Comparison of ENCODE assay signal across 7 mouse cellular contexts in the genomic region with DNA sequence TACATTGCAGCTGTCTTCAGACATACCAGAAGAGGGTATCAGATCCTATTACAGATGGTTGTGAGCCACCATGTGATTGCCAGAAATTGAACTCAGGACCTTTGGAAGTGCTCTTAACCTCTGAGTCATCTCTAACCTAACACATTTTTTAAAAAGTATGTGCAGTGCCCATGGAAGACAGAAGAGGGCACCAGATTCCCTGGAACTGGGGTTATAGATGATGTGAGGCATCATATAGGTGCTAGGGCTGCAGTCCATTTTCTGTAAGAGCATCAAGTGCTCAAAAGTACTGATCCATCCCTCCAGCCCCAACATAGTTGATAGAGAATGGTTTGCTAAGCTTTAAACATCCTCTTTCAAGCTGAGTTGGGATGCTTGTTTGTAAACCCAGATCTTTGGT. TPM values are rescaled to one million over a fixed set of nuclear protein-coding genes. Genes with fewer than 3 reads are reported as not detected.
DNase-seq lines count a peak whose midpoint lies in the region; ATAC-seq and TF ChIP-seq lines count a peak whose summit lies in the region.

No protein-coding gene starts in this region.

- peak; percentile 58 for TF ChIP-seq CTCF in liver, adult 2 months (IDR thresholded peaks at IDR 0.05; ENCODE audit: low read depth, low read length)
- peak; percentile 80 for TF ChIP-seq CTCF in liver, embryonic 14.5 days (IDR thresholded peaks at IDR 0.05; ENCODE audit: low read depth)

- DNase-seq in liver, adult 2 months (ENCODE audit: extremely low read depth, low read depth, low spot score) = peak; percentile 48
- peak; percentile 69 for DNase-seq in R1 (ENCODE audit: low read depth, low spot score)
- DNase-seq in embryo, embryonic 9.5 days (ENCODE audit: extremely low spot score) = peak; percentile 56
- DNase-seq in liver, embryonic 14.5 days (ENCODE audit: low read depth in 3 of 3, low spot score in 3 of 3) = peak; percentile 47 to 66 (median 49)
- peak; percentile 85 for DNase-seq in splenic B cell, adult 2 months (ENCODE audit: low read depth, low spot score)
- DNase-seq in layer of hippocampus, adult 9-11 months = no peak

- no peak for TF ChIP-seq EP300 in liver, embryonic 14.5 days (IDR thresholded peaks at IDR 0.05; ENCODE audit: low read depth)

- no peaks in the 10 kb centered on the region for H3K36me3 ChIP-seq in liver, adult 2 months (ENCODE audit: control insufficient read depth, insufficient read depth, low read length)
- H3K36me3 ChIP-seq in liver, embryonic 12.5 days = no peaks in the 10 kb centered on the region
- no peaks in the 10 kb centered on the region for H3K36me3 ChIP-seq in liver, embryonic 14.5 days (replicated peaks; ENCODE audit: control insufficient read depth, insufficient read depth, low read depth)
- H3K36me3 ChIP-seq in splenic B cell, adult 2 months (ENCODE audit: control insufficient read depth, insufficient read depth, low read length, poor library complexity, severe bottlenecking) = no peaks in the 10 kb centered on the region

- H3K79me2 ChIP-seq in liver, adult 2 months (ENCODE audit: control insufficient read depth, insufficient read depth, low read length) = no peaks in the 10 kb centered on the region

- H3K4me3 ChIP-seq in liver, adult 2 months (ENCODE audit: insufficient read depth, low read depth, low read length) = no peak overlapping the region
- no peak overlapping the region for H3K4me3 ChIP-seq in liver, embryonic 12.5 days
- H3K4me3 ChIP-seq in liver, embryonic 14.5 days (ENCODE audit: insufficient read depth in 1 of 2, low read depth in 2 of 2, low read length in 2 of 2) = no peak overlapping the region

- H3K27me3 ChIP-seq in liver, adult 2 months (ENCODE audit: control insufficient read depth, insufficient read depth, low read length) = no peaks in the 10 kb centered on the region
- no peaks in the 10 kb centered on the region for H3K27me3 ChIP-seq in liver, embryonic 12.5 days (replicated peaks)
- H3K27me3 ChIP-seq in liver, embryonic 14.5 days (ENCODE audit: control insufficient read depth, insufficient read depth, low read length) = no peaks in the 10 kb centered on the region
- no peaks in the 10 kb centered on the region for H3K27me3 ChIP-seq in splenic B cell, adult 2 months (ENCODE audit: control insufficient read depth, insufficient read depth, low read length, poor library complexity, severe bottlenecking)

- no peak for ATAC-seq in liver, embryonic 12.5 days
- ATAC-seq in liver, embryonic 14.5 days (ENCODE audit: insufficient read depth) = no peak

- H3K9ac ChIP-seq in liver, adult 2 months (ENCODE audit: low read depth, low read length) = no peak overlapping the region
- no peak overlapping the region for H3K9ac ChIP-seq in liver, embryonic 12.5 days
- H3K9ac ChIP-seq in liver, embryonic 14.5 days (replicated peaks) = no peak overlapping the region

- H3K4me2 ChIP-seq in liver, embryonic 12.5 days = no peak overlapping the region
- no peak overlapping the region for H3K4me2 ChIP-seq in liver, embryonic 14.5 days (ENCODE audit: low read depth)

- H3K9me3 ChIP-seq in liver, embryonic 12.5 days (replicated peaks) = no peaks in the 10 kb centered on the region
- H3K9me3 ChIP-seq in liver, embryonic 14.5 days (ENCODE audit: control insufficient read depth, low read length) = no peaks in the 10 kb centered on the region

- no peaks in the 10 kb centered on the region; the same call in 1 of the 2 replicates for H3K4me1 ChIP-seq in liver, adult 2 months (ENCODE audit: control insufficient read depth, insufficient read depth, low read length)
- peaks cover 25% of the 10 kb centered on the region for H3K4me1 ChIP-seq in liver, embryonic 12.5 days
- H3K4me1 ChIP-seq in liver, embryonic 14.5 days (replicated peaks; ENCODE audit: control insufficient read depth in 2 of 2, insufficient read depth in 2 of 2, low read length in 1 of 2) = peaks cover 10 to 12% of the 10 kb centered on the region in 2 experiments

- TF ChIP-seq POLR2A in liver, adult 2 months (IDR thresholded peaks at IDR 0.05; ENCODE audit: extremely low read depth, insufficient read depth, low read length) = no peak

- no peak overlapping the region for H3K27ac ChIP-seq in liver, adult 2 months (replicated peaks; ENCODE audit: insufficient read depth, low read depth, low read length)
- H3K27ac ChIP-seq in liver, embryonic 12.5 days = no peak overlapping the region
- no peak overlapping the region for H3K27ac ChIP-seq in liver, embryonic 14.5 days

RNA-seq across cellular contexts. Expression of gene Mtrf1, which starts 3.0 kb away (rescaled TPM):
- 7.8 and 10.3 TPM in 2 replicates for total RNA-seq in liver, adult 2 months (2014; rRNA removed)
- polyA plus RNA-seq in liver, adult 2 months (2012; rRNA removed) = 2.2 and 2.3 TPM in 2 replicates
- polyA plus RNA-seq in liver, embryonic 12.5 days (2016; fragmentation: Nextera tagmentation; extraction: Ambion mirVana) = 6.7 and 7.3 TPM in 2 replicates
- 1.2 and 2.7 TPM in 2 replicates for polyA plus RNA-seq in liver, embryonic 14.5 days (2012; rRNA removed)
- 4.1 and 5.0 TPM in 2 replicates for polyA plus RNA-seq in liver, embryonic 14.5 days (2014; fragmentation: Nextera tagmentation; extraction: Ambion mirVana)

RNA-seq across cellular contexts. Expression of gene Naa16, which starts 4.0 kb away (rescaled TPM):
- total RNA-seq in liver, adult 2 months (2014; rRNA removed) = 3.9 and 5.2 TPM in 2 replicates
- 2.0 and 2.2 TPM in 2 replicates for polyA plus RNA-seq in liver, adult 2 months (2012; rRNA removed)
- polyA plus RNA-seq in liver, embryonic 12.5 days (2016; fragmentation: Nextera tagmentation; extraction: Ambion mirVana) = 42.0 and 45.5 TPM in 2 replicates
- polyA plus RNA-seq in liver, embryonic 14.5 days (2012; rRNA removed) = 4.6 and 9.1 TPM in 2 replicates
- 24.2 and 26.7 TPM in 2 replicates for polyA plus RNA-seq in liver, embryonic 14.5 days (2014; fragmentation: Nextera tagmentation; extraction: Ambion mirVana)

RNA-seq across cellular contexts. Expression of gene Kbtbd7, which starts 31.7 kb away (rescaled TPM):
- 6.6 and 7.3 TPM in 2 replicates for total RNA-seq in liver, adult 2 months (2014; rRNA removed)
- 3.8 and 4.3 TPM in 2 replicates for polyA plus RNA-seq in liver, adult 2 months (2012; rRNA removed)
- 5.7 and 6.2 TPM in 2 replicates for polyA plus RNA-seq in liver, embryonic 12.5 days (2016; fragmentation: Nextera tagmentation; extraction: Ambion mirVana)
- polyA plus RNA-seq in liver, embryonic 14.5 days (2012; rRNA removed) = 1.8 and 2.2 TPM in 2 replicates
- polyA plus RNA-seq in liver, embryonic 14.5 days (2014; fragmentation: Nextera tagmentation; extraction: Ambion mirVana) = 3.9 and 4.3 TPM in 2 replicates

RNA-seq across cellular contexts. Expression of gene Kbtbd6, which starts 57.1 kb away (rescaled TPM):
- 0.13 and 0.18 TPM in 2 replicates for total RNA-seq in liver, adult 2 months (2014; rRNA removed)
- not detected in 2 replicates for polyA plus RNA-seq in liver, adult 2 months (2012; rRNA removed)
- 3.9 TPM in 2 replicates for polyA plus RNA-seq in liver, embryonic 12.5 days (2016; fragmentation: Nextera tagmentation; extraction: Ambion mirVana)
- 1.7 and 2.1 TPM in 2 replicates for polyA plus RNA-seq in liver, embryonic 14.5 days (2012; rRNA removed)
- polyA plus RNA-seq in liver, embryonic 14.5 days (2014; fragmentation: Nextera tagmentation; extraction: Ambion mirVana) = 3.1 and 3.2 TPM in 2 replicates
